Mouse (Mus musculus) CH12.LX (cell line): Measurements from ENCODE around the gene Tas1r3.

Experiments
- BHLHE40 ChIP-seq: IDR thresholded peaks from 2 replicates; pipeline ENCODE4 v1.6.1; 2011; ENCODE audit warnings: mild to moderate bottlenecking, low read depth, low read length, improper control_type of control experiment
- CHD2 ChIP-seq: IDR thresholded peaks from 2 replicates; pipeline ENCODE4 v1.6.1; 2011; ENCODE audit warnings: low read length, improper control_type of control experiment
- CTCF ChIP-seq, 2 experiments: IDR thresholded peaks in 1 of 2; conservative IDR thresholded peaks in 1 of 2; 2 replicates each; pipeline ENCODE4 v1.5.1; 2011 to 2012; ENCODE audit warnings: low read depth in 2 of 2, low read length in 2 of 2, improper control_type of control experiment in 1 of 2, inconsistent platforms in 1 of 2, mild to moderate bottlenecking in 1 of 2, moderate library complexity in 1 of 2
- EP300 ChIP-seq: IDR thresholded peaks from 2 replicates; pipeline ENCODE4 v1.6.1; 2011; ENCODE audit warnings: low read length, improper control_type of control experiment
- ETS1 ChIP-seq: conservative IDR thresholded peaks from 2 replicates; pipeline ENCODE4 v1.6.1; 2012; ENCODE audit warnings: low read depth, mild to moderate bottlenecking, inconsistent platforms, low read length, improper control_type of control experiment, moderate library complexity
- MAX ChIP-seq: IDR thresholded peaks from 2 replicates; pipeline ENCODE4 v1.6.1; 2011; ENCODE audit warnings: low read length, improper control_type of control experiment
- POLR2A ChIP-seq: IDR thresholded peaks from 2 replicates; pipeline ENCODE4 v1.6.1; 2011; ENCODE audit warnings: low read depth, mild to moderate bottlenecking, improper control_type of control experiment, low read length
- RAD21 ChIP-seq: IDR thresholded peaks from 2 replicates; pipeline ENCODE4 v1.6.1; 2011; ENCODE audit warnings: low read depth, mild to moderate bottlenecking, low read length, improper control_type of control experiment, moderate library complexity
- SMC3 ChIP-seq: IDR thresholded peaks from 2 replicates; pipeline ENCODE4 v1.6.1; 2011; ENCODE audit warnings: low read depth, low read length, improper control_type of control experiment
- TCF12 ChIP-seq: IDR thresholded peaks from 2 replicates; pipeline ENCODE4 v1.6.1; 2014; ENCODE audit warnings: low read depth, mild to moderate bottlenecking, inconsistent platforms, low read length, improper control_type of control experiment
- USF1 ChIP-seq: IDR thresholded peaks from 2 replicates; pipeline ENCODE4 v1.6.1; 2014; ENCODE audit warnings: low read depth, mild to moderate bottlenecking, inconsistent platforms, low read length, improper control_type of control experiment

DNA sequence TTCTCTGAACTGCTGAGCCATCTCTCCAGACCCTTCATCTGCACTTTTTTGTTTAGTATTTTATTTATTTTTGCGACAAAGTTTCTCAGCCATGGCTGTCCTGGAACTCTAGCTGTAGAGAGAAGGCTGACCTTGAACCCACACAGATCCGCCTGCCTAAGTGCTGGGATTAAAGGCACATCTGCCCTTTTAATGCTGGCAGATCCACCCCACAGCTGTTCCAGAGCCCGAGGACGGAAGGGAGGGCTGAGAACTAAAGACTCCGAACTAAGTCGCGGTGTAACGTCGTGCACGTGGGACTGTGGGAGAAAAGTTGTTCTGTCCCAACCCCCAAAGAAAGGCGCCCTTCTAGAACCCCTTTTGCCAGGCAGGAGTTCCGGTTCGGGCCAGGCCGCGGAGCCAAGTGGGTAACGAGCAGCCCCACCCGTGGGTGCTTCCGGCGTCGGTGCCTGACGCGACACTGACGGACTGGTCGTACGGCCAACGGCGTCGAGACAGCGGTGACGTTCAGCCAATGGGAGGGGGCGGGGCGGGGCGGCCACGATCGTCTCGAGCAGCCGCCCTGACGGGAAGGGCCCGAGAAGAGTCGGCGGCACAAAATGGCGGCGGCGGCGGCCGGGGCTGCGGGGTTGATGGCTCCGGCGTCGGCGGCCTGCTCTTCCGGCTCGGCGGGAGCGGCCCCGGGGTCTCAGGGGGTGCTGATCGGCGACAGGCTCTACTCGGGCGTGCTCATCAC, 51.1 kb downstream of the Tas1r3 start, which contains the start of gene Ccnl2:
- TF ChIP-seq RAD21 (no peak), EP300 (no peak), ETS1 (0 out of 2 replicates have a peak, but pooled peaks have one; percentile 14), CHD2 (peak; percentile 92), TCF12 (peak; percentile 83; the same call in 1 of the 2 replicates), MAX (peak; percentile 95), CTCF (conservative IDR thresholded peaks at IDR 0.05 in 1 of 2, IDR thresholded peaks at IDR 0.05 in 1 of 2; ENCODE audit: low read depth in 2 of 2, low read length in 2 of 2) (no peak), SMC3 (no peak), BHLHE40 (peak; percentile 79), USF1 (no peak), POLR2A (peak; percentile 85)
